Mouse (Mus musculus) fat pad, adult 2 months (tissue): ENCODE data around the gene Rnf150.

Experiments
- DNase-seq: peaks from one replicate; pipeline ENCODE4 v3.0.0-alpha.2; 2011; ENCODE audit warnings: low read depth, low spot score; ENCODE audit errors: extremely low read depth

Gene Rnf150

DNA sequence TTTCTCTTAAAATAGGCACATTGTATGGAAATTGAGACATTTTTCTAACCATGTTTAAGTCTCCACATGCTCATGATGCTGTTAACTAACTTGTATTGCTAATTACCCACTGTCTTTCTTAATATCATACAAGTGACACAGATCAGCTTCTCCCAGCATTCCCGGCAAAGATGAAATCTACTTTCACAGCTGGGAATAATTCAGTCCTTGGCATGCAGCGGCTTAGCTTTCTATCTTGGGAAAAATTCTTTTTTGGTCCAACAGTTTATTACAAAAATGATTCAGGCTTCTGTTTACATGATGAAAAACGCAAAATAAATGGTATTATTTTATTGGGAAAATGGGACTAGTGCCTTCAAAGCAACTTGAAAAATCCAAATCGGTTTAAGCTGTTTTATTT is 73.7 kb downstream of the Rnf150 start:
- no peak for DNase-seq

DNA sequence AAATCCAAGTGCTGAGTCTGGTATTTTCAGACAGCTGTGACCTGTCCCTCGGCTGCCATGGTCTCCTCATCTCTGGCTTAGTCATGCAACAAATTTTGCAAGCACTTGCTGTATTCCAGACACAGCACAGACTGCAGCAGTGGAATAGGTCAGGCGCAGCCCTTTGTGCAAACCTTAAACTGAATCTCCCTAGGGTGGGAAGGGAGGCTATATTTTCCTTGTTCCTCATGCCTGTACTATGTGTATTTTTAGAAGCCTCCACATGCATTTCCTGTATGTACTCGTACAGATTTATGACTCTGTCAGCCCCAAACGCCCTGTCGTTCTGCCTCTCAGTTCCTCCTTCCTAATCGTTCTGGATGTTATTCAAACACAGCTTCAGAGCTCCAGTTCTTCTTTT is 76.8 kb downstream of the Rnf150 start:
- no peak for DNase-seq

DNA sequence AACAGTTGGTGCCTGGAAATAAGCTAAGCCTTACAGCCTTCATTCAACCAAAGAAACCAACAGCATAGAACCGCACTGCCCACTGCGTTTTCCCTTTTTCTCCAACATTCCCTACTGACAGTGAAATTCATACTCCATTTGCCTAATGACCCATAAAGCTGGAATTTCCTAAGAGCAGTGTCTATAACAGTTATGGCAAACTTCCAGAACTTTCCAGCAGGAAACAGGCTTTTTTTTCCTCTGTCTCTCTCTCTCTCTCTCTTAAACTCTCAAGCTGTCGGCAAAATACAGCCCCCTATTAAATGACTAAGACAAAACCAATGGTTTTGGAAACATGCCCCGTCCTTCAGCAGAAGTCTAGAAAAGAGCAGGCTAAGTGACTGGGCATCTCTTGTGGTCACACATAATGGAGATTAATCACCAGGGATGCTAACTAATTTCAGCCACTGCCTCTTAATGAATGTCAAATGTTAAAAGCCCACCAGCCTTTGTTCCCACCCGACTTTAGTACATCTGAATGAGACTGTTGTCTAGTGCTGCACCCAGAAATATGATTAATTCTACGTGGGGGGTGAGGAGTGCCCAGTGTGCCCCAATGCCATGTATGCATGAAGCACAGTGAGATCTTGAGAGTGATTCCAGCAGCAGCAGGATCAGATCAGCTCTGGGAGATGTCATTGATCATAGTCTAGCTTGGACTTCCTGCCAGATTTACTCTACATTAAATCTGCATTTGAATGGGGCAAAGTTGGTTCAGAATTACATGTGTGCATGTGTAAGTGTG is 80.3 kb downstream of the Rnf150 start:
- DNase-seq = no peak

DNA sequence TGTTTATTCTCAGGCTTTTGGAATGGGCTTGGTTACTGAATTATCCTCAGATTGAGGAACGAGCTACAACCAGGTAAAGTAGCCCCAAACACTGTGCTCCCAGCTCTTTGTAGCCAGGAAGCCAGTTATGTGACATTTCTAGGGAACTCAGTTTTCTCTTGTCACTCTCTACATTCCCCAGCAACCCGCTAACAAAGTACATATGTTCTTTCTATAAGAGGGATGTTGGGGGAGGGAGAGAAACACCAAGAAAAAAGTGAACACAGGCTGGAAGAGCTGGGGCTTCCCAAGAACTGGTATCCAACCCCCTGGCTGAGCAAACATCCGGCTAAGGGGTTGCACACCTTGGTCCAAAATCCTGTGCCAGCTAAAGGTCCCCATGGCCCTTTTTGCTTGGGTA is 82.7 kb downstream of the Rnf150 start:
- DNase-seq = no peak

DNA sequence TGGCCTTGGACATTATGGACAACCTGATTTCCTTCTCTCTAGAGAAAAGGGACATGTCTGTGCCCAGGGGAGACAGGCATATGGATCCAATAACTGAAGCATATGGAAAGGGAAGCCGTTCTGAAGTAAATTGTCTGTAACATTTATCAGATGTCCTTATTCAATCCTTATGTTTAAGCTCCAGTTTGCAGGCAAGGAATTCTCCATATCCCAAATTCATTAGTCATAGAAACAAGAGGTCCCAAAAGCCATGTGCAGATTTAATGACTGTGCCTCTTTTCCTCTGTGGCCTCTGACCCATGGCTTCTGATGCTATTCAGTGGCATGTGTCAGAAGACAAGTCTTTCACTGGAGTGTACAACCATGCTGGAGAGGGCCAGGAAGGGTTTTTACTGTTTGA is 83.5 kb downstream of the Rnf150 start:
- DNase-seq = no peak

DNA sequence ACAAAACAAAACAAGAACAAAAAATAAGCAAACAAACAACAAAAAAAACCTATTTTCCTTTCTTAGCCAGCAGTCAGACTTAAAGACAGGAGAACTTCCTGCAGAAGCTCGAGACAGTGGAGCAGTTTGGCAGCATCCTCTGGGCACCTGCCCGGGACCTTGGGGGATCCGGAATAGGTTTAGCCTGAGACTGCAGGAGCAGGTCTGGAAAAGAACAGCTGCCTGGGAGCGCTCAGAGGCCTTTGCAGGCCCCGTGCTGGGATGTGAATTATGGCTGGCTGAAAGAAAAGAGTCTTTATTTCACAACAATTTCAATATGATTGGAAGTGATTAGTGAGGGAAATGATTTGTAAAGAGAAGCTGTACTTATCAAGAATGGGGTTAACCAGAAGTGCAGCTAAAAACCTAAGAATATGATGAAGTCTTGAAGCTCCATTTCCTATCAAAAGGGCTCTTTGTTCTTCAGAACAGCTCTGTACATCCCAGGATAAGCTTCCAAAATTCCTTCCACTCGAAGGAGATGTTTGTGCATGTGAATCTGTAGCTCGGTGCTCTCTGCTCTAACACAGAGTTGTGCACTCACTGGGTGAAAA is 92.1 kb downstream of the Rnf150 start:
- no peak for DNase-seq

DNA sequence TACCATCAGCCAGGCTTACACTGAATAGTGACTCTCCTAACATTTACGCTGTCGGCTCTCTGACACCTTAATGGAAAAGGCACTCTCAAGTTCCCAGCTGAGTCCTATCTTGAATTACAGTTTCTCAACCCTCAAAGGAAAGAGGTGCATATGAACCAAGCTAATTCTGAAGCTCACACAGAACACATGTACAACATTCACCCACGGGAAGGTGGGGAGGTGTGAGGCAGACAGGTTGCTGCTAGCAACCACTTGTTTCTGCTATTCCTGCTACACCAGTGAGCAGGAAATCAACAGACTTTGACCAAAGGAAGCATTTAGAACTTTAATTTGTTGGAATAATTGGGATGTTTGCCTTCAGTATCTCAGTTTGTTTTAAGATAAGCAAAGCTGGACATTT is 96.3 kb downstream of the Rnf150 start:
- no peak for DNase-seq

DNA sequence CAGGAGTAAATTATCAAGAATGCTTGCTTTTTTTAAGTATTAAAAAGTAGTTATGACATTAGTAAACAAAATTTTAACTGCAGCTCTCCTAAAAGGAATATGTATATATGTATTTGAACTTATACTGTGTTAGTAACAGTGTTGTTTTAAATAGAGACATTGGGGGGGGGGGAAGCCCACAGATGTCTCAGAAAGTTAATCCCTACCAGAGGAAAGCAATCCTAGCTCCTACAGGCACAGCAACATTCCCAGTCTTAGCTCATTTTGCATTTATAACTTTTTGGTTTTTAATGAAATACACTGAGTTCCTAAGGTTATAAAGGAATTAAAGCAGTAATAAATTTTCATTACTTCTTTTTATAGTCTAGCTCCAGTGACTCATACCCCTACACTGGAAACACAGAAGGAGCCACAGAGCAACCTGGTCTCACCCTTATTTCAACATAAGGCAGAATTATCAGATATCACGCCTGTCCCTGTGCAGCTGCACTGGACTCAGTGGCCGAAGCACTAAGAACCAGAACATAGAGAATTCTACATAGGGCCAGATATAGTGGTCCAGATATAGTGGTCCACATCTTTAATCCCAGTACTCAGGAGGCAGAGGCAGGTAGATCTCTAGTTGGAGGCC is 96.9 kb downstream of the Rnf150 start:
- DNase-seq = no peak

DNA sequence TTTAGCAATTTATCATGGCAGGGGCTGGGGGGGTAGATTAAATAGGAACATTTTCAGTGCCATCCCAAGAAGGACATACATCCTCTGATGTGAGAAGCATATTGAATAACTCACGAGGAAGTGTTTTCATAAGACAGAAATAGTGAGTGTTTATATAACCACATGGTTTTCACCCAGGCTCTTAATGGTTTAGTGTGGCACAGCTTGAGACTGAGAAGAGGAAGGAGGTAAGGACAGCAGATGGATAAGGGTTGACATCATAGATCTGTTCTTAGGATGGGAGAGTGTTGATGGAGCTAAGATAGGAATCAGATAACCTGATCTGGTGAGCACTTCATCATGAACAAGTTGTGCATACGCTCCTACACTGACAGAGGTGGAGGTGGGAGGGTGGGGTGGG is 101.4 kb downstream of the Rnf150 start:
- no peak for DNase-seq

DNA sequence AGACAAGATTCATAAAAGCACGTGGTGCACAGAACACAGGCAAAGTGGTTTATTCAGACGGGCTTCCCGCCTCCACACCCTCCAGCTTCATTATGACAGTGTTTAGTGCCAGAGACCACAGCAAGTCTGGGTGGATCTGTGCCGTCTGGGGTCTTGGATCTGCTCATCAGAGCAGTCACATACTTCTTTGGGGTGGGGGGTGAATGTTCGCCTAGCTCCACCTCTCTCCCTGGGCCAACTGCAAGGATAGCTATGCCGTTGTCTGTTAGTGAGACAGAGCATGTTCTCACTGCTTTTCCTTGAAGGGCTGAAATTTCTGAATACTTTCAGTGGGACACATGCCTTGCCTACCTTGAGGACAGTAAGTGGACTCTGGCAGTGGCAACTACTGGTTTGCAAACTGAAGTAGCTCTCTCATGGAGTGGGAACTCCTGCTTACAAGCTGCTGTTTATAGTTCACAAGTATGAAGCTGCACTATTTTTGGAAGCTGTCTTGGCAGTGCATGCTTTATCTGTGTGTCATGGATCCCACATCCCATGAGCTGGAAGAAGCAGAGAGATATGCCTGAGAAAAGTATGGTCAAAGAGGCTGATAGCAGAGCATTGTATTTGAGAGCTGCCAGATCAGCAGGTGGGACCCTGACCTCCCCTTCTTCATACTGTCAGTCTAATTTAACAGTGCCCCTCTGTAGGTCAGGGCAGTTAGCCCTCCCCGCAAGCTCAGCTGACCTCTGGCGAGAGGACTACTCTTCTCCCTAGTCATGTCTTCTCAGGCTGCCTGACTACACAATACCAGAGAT is 104.9 kb downstream of the Rnf150 start:
- no peak for DNase-seq

DNA sequence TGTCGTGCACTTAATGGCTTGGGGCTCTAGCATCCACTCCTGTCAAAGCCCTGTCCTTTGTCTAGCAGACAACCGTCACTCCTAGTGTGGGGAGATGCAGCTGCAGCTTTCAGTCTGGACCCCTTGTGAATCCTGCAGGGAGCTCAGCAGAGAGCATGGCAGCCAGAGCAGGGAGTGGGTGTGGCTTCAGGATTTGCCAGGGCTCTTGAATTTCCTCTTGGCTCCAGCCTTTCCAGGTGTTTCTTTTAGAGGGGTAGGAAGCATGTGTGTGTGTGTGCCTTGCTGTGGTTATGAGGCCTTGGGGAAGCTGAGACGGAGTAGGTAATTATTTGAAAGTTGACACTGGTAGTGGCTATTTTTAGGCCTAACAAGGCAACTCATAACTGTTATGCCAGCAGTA is 106.8 kb downstream of the Rnf150 start:
- DNase-seq = no peak

DNA sequence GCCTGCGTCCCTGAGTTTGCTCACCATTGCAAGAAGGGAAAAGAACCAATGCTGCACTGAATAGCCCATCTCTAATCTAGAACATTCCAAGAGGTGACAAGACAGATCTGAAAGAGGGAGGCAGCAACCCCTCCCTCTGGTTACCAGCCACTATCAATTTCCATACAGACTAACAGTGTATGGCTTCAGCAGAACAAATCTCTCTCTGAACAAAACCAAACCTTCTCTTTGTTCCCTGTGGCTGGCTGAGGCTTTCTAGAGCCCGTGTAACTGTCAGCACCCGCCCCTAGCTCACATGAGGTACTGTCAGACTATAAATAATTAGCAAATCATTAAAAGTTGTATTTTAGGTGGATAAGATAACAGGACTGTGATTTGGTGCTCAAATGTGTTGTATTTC is 109.7 kb downstream of the Rnf150 start:
- DNase-seq = no peak

DNA sequence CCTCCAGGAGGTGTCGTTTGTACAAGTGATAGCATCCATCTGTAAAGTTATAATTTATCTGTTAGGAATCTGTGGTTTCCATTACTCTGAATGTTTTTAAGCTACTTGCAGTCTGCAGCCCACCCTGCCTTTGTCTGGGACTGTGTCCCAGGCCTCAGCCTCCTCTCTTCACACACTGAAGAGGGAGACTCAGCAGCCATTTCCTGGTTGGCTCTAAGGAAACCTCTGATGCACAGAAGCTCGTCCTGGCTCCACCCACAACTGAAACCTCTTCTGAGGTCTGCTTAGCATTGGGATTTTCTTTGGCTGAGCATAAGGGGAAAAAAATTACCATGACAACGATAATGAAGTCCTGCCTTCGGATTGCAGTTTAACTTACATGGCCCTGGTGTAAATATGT is 110.2 kb downstream of the Rnf150 start:
- no peak for DNase-seq

DNA sequence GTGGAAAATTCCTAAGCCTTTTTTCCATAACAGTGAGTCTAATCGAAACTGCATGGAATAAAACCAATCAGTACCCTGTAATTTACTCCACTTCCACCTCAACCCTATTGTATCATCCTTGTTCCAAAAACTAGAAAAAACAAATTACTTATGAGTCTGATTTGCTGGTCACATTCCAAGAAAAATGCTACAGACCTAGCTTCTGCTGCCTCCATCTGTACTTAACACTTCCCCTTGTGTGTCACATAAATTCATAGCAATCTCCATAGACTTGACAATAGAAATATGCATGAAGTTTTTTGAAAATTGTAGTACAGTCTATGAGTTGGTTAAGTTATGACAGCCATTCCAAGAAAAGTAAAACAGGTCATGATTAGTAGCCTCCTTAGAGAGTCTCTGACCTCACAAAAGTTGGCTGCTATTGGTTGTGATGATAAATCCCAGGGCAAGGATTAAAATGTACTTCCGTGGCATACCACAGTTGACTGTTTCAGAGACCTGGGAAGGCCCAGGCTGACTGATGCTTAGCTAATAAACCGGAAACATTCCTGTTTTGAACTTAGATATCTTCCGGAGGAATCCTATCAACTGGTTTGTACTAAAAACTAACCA is 118.2 kb downstream of the Rnf150 start:
- no peak for DNase-seq

DNA sequence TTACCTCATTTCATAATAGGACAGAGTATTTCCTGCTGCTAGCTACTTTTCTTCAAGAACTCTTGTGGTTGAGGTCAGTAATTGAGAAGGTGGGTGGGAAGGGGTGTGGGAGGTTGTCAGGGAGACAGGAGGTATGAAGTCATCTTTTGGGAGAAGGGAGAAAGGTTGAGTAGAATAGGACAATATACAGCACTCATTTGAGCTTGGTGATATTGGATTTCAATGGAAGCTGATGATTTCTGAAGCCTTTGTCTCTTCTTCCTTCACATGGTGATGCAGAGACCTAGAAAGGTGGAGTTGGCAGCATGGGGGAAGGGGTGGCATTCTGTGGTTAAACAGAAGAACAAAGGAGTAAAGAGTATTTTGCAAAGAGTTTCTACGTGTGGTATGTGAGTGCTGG is 119.7 kb downstream of the Rnf150 start:
- no peak for DNase-seq

DNA sequence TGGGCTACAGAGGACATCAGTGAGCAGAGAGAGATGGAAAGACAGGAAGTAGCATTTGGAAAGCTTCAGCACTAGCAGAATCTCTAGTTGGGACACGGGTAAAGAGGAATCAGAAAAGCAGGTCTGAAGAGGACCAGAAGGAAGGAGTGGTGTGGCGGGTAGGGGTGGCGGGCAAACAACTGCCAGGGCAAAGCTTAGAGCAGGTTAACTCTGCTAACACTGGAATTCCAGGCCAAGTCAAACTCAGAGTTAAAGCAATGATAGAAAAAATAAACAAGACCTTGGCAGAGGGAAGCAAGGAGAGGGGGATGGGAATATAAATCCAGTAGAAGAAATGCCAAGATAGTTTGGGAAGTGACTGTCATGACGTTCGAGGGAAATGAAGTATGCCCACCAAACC is 120.1 kb downstream of the Rnf150 start:
- no peak for DNase-seq

DNA sequence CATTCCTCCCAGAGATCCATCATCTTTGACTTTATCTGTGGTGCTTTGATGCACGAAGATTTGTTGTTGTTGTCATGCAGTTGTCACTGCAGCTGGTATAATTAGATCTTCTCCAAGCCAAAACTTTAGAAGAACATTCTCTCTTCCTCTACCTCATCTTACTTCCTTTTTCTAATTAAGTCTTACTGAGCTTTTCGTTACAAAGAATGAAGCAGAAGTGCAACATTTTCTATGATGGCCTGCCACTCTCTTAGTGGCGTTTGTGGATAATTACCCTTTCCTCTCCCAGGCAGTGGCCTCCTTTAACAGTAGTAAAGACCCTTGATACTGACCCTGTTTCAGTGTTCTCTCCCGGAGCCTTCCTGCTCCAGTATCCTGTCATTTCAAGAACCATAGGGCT is 128.9 kb downstream of the Rnf150 start:
- DNase-seq = no peak

DNA sequence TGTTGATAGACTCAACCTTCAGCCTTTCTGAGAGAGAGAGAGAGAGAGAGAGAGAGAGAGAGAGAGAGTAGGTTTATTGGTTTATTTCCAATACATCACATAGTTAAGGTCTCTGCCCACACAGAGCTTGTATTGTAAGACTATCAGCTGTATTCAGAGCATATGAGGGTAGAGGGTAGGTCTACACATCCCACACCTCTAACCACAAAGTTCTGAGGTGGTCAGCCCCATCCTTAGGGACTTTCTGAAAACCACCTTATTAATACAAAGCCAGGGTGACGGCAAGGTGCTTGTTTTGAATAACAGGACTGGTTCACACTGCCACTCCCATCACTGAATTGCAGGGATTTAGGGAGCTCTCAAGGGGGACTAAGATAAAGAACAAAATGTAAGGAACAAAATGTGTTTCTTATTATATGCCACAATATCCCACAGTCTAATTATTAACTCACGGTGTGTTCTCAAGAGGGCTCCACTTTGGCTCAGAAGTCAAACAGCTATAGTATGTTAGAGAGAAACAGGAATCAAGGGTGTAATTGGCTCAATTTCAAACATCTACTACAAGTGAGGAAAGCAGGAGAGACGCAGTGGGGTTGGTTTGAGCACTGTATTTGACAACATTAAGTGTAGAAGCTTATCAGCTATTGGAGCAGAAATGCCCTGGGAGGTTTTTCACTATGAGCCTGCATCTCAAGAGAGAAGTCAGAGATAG is 132.7 kb downstream of the Rnf150 start:
- no peak for DNase-seq

DNA sequence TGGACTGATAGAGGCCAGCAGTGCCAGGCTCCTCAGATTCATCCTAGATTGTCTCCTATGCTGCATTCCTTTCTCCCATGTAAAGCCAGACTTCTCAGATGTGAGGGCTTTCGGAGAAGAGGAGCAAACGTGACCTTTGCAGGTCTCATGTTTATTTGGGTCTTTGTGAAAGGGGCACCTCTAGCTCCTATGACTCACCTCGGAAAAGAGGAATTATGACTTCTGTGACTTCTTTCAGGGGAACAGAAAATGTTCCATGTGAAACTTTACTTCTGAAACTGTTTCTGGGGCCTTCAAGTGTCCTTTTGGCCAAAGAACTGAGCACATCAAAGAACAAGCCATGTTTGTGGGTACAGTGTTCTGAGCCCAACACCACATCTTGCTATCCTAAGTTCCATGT is 133.7 kb downstream of the Rnf150 start:
- no peak for DNase-seq

DNA sequence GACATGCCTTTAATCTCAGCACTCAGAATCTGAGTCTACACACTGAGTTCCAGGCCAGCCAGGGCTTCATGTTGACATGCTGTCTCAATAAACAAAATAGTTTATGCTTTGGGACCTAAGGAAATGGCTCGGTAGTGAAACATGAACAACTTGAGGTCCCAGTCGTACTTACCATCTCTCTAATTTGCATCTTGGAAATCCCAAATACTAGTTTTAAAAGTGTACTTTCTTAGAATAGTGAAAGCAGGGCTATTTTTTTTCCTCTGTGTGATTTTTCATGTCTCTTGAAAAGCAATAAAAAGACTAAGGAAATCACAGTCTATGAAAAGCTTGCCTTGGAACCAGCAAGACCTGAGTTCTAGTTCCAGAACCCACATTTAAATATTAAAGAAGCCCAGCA is 135.6 kb downstream of the Rnf150 start:
- no peak for DNase-seq

DNA sequence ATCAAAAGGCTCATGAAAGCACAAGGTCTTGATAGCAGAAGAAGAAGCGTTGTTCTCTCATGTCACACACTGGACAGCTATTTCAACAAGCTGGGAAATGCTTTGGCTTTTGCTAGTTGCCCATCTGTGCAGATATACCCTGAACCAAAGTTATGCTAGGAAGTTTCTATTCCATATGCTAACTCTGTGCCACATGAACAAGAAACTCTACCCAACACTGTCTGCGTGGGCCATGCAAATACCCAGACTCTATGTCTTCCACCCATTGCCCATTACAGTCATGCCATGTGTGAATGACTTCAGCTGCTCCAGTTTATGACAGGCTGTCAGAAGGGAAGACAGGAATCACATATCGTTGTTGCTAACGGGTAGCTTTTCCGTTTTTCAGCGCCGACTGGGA is 140.0 kb downstream of the Rnf150 start:
- no peak for DNase-seq
